Comparison of ENCODE assay signal across 1 mouse cellular context in genomic region chr16:4725780-4726527, GRCm38 (mm10).
TF ChIP-seq lines count a peak whose summit lies in the region.

Gene Hmox2, plus strand, starts transcription at chr16:4726361.

TF ChIP-seq in CH12.LX, 34 proteins besides CTCF, POLR2A, EP300 and RAD21 (continued from another document):
- TF ChIP-seq POLR2AphosphoS2 (IDR thresholded peaks at IDR 0.05; ENCODE audit: low read depth, low read length) (peak; percentile 93), ZNF384 (IDR thresholded peaks at IDR 0.05; ENCODE audit: low read depth, low read length) (no peak)
